Mouse (Mus musculus) lung, postnatal 0 days (tissue): ENCODE measurements around the gene Sh3pxd2a.

Experiments
- CTCF ChIP-seq: IDR thresholded peaks from 2 replicates; pipeline ENCODE4 v1.5.1; 2016; ENCODE audit warnings: antibody characterized with exemption, mild to moderate bottlenecking
- EP300 ChIP-seq: IDR thresholded peaks from 2 replicates; pipeline ENCODE4 v1.6.1; 2016; ENCODE audit warnings: antibody characterized with exemption, mild to moderate bottlenecking, control low read depth

DNA sequence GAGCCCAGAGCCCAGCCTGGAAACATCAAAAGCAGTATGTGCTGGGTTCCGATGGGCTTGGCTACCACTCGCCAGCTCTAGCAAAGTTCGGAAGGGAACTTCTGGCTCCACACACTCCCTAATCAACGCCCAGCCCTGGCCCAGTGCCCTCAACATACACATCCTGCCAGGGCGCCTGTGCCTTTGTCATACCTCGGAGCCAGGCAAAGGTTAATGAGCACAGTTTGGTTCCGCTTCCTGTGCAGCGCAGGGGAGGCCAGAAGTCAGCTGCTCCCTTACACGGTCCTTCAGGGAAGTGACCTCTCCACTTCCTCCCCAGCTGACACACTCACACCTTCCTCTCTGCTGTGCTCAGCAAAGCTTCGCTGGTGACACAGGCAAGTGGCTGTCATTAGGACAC, 31.9 kb downstream of the Sh3pxd2a start:
- peak; percentile 1; the same call in 1 of the 2 replicates for TF ChIP-seq CTCF
- TF ChIP-seq EP300, result peak; percentile 72
